Mouse (Mus musculus): ENCODE data around the gene Iqcn.

- no peak for TF ChIP-seq CTCF (IDR thresholded peaks at IDR 0.05; ENCODE audit: extremely low read depth, insufficient read depth, low read length)
- TF ChIP-seq POLR2A (IDR thresholded peaks at IDR 0.05; ENCODE audit: extremely low read depth, insufficient read depth, low read length): no peak
Observed at GRCm38 (mm10) chr8:70729808-70730475, 26.7 kb downstream of the Iqcn start.

Measured in cortical plate, adult 2 months (tissue).